Mouse (Mus musculus) testis, adult 2 months (tissue): Measurements from ENCODE around the gene Ldhc.

Experiments
- CTCF ChIP-seq: fragments of 200-500 bp; IDR thresholded peaks from 2 replicates; pipeline ENCODE4 v1.5.1; 2012; ENCODE audit warnings: low read depth, mild to moderate bottlenecking, inconsistent platforms, low read length, moderate library complexity; ENCODE audit not compliant: control insufficient read depth, insufficient read depth, insufficient replicate concordance
- POLR2A ChIP-seq: fragments of 200-500 bp; IDR thresholded peaks from 2 replicates; pipeline ENCODE4 v1.6.1; 2012; ENCODE audit warnings: low read depth, mild to moderate bottlenecking, inconsistent platforms, low read length, moderate library complexity; ENCODE audit not compliant: control insufficient read depth

- TF ChIP-seq CTCF (no peak), POLR2A (no peak)
Observed at GRCm38 (mm10) chr7:46849287-46849686, 11.7 kb upstream of the Ldhc start.
